Mouse (Mus musculus) B cell, adult 62 days (primary cell): ENCODE results near the gene Gm3012. TPM values are rescaled to one million over a fixed set of nuclear protein-coding genes. Genes with fewer than 3 reads are reported as not detected.

Experiments used
- total RNA-seq: library from RNA; stranded (reverse); gene quantifications from 4 replicates; pipeline ENCODE4 v1.2.4, GENCODE M21; 2023

The Gm3012 gene
- total RNA-seq = not detected in 4 replicates

DNA sequence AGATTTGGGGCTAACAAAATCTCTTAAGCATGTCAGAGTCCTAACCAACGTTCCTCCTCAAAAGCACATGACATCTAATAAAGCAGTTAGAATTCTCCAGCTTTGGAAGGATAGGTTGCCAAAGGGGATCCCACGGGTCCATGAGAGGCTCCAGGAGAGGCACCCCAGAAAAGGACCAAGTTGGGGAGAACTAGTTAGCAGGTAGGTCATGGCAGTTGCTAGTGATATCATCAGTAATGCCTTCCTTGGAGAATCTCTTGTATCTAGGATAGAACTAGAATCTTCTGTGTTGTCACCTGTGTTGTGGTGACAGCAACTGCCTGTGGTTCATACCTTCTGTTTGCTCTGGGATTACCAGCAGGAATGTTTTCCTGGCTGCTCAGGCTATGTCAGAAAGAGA, at the start of gene Gm3012:
Gene Gm3012 (plus strand): TSS at position 301 of the 400 bp plus-strand sequence.

DNA sequence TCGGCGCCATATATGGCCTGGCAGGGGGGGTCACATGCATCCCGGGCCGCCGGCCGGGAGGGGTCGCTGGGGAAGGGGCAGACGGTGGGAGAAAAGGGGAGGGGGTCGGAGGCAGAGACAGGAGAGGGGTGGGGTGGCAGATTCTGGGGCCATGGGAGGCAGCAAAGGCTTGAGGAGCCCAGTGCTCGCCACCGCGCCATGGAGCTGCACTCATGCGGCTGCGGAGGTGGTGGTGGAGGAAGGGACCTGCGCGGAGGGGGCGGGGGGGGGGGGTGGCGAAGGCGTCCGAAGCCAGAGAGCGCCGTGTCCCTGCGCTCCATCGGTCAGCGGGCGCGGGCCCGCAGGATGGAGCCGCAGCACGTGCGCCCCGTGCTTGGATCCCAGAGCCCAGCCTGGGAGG, 17.4 kb downstream of the Gm3012 start, which contains the start of gene Gm3020:
Gene Gm3020 (plus strand): TSS at position 301 of the 400 bp plus-strand sequence.

DNA sequence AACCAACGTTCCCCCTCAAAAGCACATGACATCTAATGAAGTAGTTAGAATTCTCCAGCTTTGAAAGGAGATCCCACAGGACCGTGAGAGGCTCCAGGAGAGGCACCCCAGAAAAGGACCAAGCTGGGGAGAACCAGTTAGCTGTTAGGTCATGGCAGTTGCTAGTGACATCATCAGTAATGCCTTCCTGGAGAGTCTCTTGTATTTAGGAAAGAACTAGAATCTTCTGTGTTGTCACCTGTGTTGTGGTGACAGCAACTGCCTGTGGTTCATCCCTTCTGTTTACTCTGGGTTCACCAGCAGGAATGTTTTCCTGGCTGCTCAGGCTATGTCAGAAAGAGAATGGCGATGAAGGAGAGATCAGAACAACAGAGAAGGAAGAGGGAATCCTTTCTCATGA, 54.2 kb downstream of the Gm3012 start, which contains the start of gene Gm3043:
Gene Gm3043 (plus strand): TSS at position 301 of the 400 bp plus-strand sequence.

Other genes with a start within 250 kb of the Gm3012 start
- not detected in 4 replicates for gene Gm10413, start 239.4 kb upstream of the Gm3012 start, total RNA-seq
- gene Gm10409, start 221.9 kb upstream of the Gm3012 start, total RNA-seq = not detected in 4 replicates
- not detected in 4 replicates for gene Gm3005, start 206.4 kb upstream of the Gm3012 start, total RNA-seq
- gene Gm10408, start 185.1 kb upstream of the Gm3012 start, total RNA-seq = not detected in 4 replicates
- not detected in 4 replicates for gene Gm3020, start 17.5 kb downstream of the Gm3012 start, total RNA-seq
- gene Gm3043, start 54.3 kb downstream of the Gm3012 start, total RNA-seq = not detected in 4 replicates
- not detected in 4 replicates for gene Gm3002, start 175.6 kb downstream of the Gm3012 start, total RNA-seq
- gene Gm3033, start 211.7 kb downstream of the Gm3012 start, total RNA-seq = not detected in 4 replicates
- not detected in 4 replicates for gene Gm2916, start 249.7 kb downstream of the Gm3012 start, total RNA-seq